Mouse (Mus musculus): Measurements from ENCODE around the gene Dmgdh.

Dmgdh gene

GRCm38 (mm10) chr13:93707271-93707670, 33.0 kb downstream of the Dmgdh start:
- in situ Hi-C loops (cut with MboI; ENCODE audit: unreplicated experiment in 2 of 2) = loop anchor here (25.0 kb wide), 1 partner anchor 1795 kb away; no protein-coding TSS in a partner anchor

GRCm38 (mm10) chr13:93710325-93710724, 36.1 kb downstream of the Dmgdh start:
- in situ Hi-C loops (cut with MboI; ENCODE audit: unreplicated experiment in 2 of 2) = loop anchor here (10.0 to 25.0 kb wide), 7 partner anchors 96 to 1798 kb away; partner anchors contain the start of gene Spz1 (in 1 of the 2)

GRCm38 (mm10) chr13:93711226-93711625, 37.0 kb downstream of the Dmgdh start:
- in situ Hi-C loops (cut with MboI; ENCODE audit: unreplicated experiment in 2 of 2) = loop anchor here (10.0 to 25.0 kb wide), 7 partner anchors 96 to 1799 kb away; partner anchors contain the start of gene Spz1 (in 1 of the 2)

- in situ Hi-C loops (cut with MboI; ENCODE audit: unreplicated experiment in 2 of 2) = loop anchor here (10.0 to 25.0 kb wide), 7 partner anchors 98 to 1800 kb away; partner anchors contain the start of gene Spz1 (in 1 of the 2)
These were observed 38.1 kb downstream of the Dmgdh start for GRCm38 (mm10) chr13:93712362-93712761.

GRCm38 (mm10) chr13:93713826-93714225, 39.6 kb downstream of the Dmgdh start:
- in situ Hi-C loops (cut with MboI; ENCODE audit: unreplicated experiment in 2 of 2) = loop anchor here (10.0 to 25.0 kb wide), 7 partner anchors 99 to 1802 kb away; partner anchors contain the start of gene Spz1 (in 1 of the 2)

- in situ Hi-C loops (cut with MboI; ENCODE audit: unreplicated experiment in 2 of 2) = loop anchor here (5.0 to 25.0 kb wide), 9 partner anchors 102 to 1805 kb away; partner anchors contain the start of gene Spz1 (in 1 of the 2)
These were observed 42.9 kb downstream of the Dmgdh start for GRCm38 (mm10) chr13:93717113-93717512.

GRCm38 (mm10) chr13:93718948-93719347, 44.7 kb downstream of the Dmgdh start:
- in situ Hi-C loops (cut with MboI; ENCODE audit: unreplicated experiment in 2 of 2) = loop anchor here (5.0 to 25.0 kb wide), 9 partner anchors 104 to 1807 kb away; partner anchors contain the start of gene Spz1 (in 1 of the 2)

GRCm38 (mm10) chr13:93721916-93722315, 47.7 kb downstream of the Dmgdh start:
- in situ Hi-C loops (cut with MboI; ENCODE audit: unreplicated experiment in 2 of 2) = loop anchor here (5.0 to 25.0 kb wide), 3 partner anchors 387 to 1810 kb away; partner anchors contain the start of gene Spz1 (in 1 of the 2)

- in situ Hi-C loops (cut with MboI; ENCODE audit: unreplicated experiment in 2 of 2) = loop anchor here (5.0 to 25.0 kb wide), 3 partner anchors 389 to 1811 kb away; partner anchors contain the start of gene Spz1 (in 1 of the 2)
These were observed 49.2 kb downstream of the Dmgdh start for GRCm38 (mm10) chr13:93723455-93723854.

GRCm38 (mm10) chr13:93724206-93724605, 50.0 kb downstream of the Dmgdh start:
- in situ Hi-C loops (cut with MboI; ENCODE audit: unreplicated experiment in 2 of 2) = loop anchor here (5.0 to 25.0 kb wide), 3 partner anchors 389 to 1812 kb away; partner anchors contain the start of gene Spz1 (in 1 of the 2)

- in situ Hi-C loops (cut with MboI; ENCODE audit: unreplicated experiment in 2 of 2) = no loop called here
These were observed 61.0 kb downstream of the Dmgdh start for GRCm38 (mm10) chr13:93735131-93735636.

GRCm38 (mm10) chr13:93744118-93744517, 69.9 kb downstream of the Dmgdh start:
- in situ Hi-C loops (cut with MboI; ENCODE audit: unreplicated experiment in 2 of 2) = no loop called here

GRCm38 (mm10) chr13:93752597-93753400, 78.6 kb downstream of the Dmgdh start:
- in situ Hi-C loops (cut with MboI; ENCODE audit: unreplicated experiment in 2 of 2) = no loop called here

- in situ Hi-C loops (cut with MboI; ENCODE audit: unreplicated experiment in 2 of 2) = no loop called here
These were observed 80.9 kb downstream of the Dmgdh start for GRCm38 (mm10) chr13:93755084-93755483.

- in situ Hi-C loops (cut with MboI; ENCODE audit: unreplicated experiment in 2 of 2) = no loop called here
These were observed 82.4 kb downstream of the Dmgdh start for GRCm38 (mm10) chr13:93756674-93757073.

- in situ Hi-C loops (cut with MboI; ENCODE audit: unreplicated experiment in 2 of 2) = no loop called here
These were observed 83.3 kb downstream of the Dmgdh start for GRCm38 (mm10) chr13:93757514-93757913.

GRCm38 (mm10) chr13:93758149-93758898, 84.1 kb downstream of the Dmgdh start:
- in situ Hi-C loops (cut with MboI; ENCODE audit: unreplicated experiment in 2 of 2) = no loop called here

- in situ Hi-C loops (cut with MboI; ENCODE audit: unreplicated experiment in 2 of 2) = no loop called here
These were observed 87.6 kb downstream of the Dmgdh start for GRCm38 (mm10) chr13:93761831-93762230.

- in situ Hi-C loops (cut with MboI; ENCODE audit: unreplicated experiment in 2 of 2) = no loop called here
These were observed 88.6 kb downstream of the Dmgdh start for GRCm38 (mm10) chr13:93762879-93763278.

GRCm38 (mm10) chr13:93764321-93764973, 90.2 kb downstream of the Dmgdh start:
- in situ Hi-C loops (cut with MboI; ENCODE audit: unreplicated experiment in 2 of 2) = no loop called here

All from v-Abl transformed pro-B cells (cell line).